Mouse (Mus musculus) liver, adult 2 months (tissue): ENCODE measurements around the gene Cic. TPM values are rescaled to one million over a fixed set of nuclear protein-coding genes. Genes with fewer than 3 reads are reported as not detected.

Source experiments
- DNase-seq: peaks from one replicate; pipeline ENCODE4 v3.0.0-alpha.2; 2011; ENCODE audit warnings: low read depth, low spot score; ENCODE audit errors: extremely low read depth
- H3K27ac ChIP-seq: fragments of 200-500 bp; replicated peaks from 2 replicates; pipeline ENCODE4 v1.5.1; 2012; ENCODE audit warnings: low read depth, mild to moderate bottlenecking, control low read depth, inconsistent platforms, low read length; ENCODE audit not compliant: insufficient read depth
- H3K27me3 ChIP-seq: fragments of 200-500 bp; 2 replicates; pipeline ENCODE4 v1.6.1; 2012; ENCODE audit warnings: mild to moderate bottlenecking, moderate library complexity, low read length, inconsistent platforms; ENCODE audit not compliant: control insufficient read depth, insufficient read depth
- H3K36me3 ChIP-seq: fragments of 200-500 bp; 2 replicates; pipeline ENCODE4 v1.6.1; 2012; ENCODE audit warnings: low read length, inconsistent platforms; ENCODE audit not compliant: control insufficient read depth, insufficient read depth
- H3K4me1 ChIP-seq: fragments of 200-500 bp; 2 replicates; pipeline ENCODE4 v1.6.1; 2011; ENCODE audit warnings: low read length; ENCODE audit not compliant: control insufficient read depth, insufficient read depth
- H3K4me3 ChIP-seq: fragments of 200-500 bp; 2 replicates; pipeline ENCODE4 v1.5.1; 2011; ENCODE audit warnings: low read depth, mild to moderate bottlenecking, control low read depth, low read length, moderate library complexity; ENCODE audit not compliant: insufficient read depth
- H3K79me2 ChIP-seq: fragments of 200-500 bp; 2 replicates; pipeline ENCODE4 v1.6.1; 2012; ENCODE audit warnings: inconsistent platforms, mild to moderate bottlenecking, low read length, moderate library complexity; ENCODE audit not compliant: control insufficient read depth, insufficient read depth
- H3K9ac ChIP-seq: fragments of 200-500 bp; 2 replicates; pipeline ENCODE4 v1.6.1; 2012; ENCODE audit warnings: low read depth, mild to moderate bottlenecking, control low read depth, inconsistent platforms, low read length
- CTCF ChIP-seq: fragments of 200-500 bp; IDR thresholded peaks from 2 replicates; pipeline ENCODE4 v1.5.1; 2011; ENCODE audit warnings: low read depth, low read length, control low read depth
- POLR2A ChIP-seq: fragments of 200-500 bp; IDR thresholded peaks from 2 replicates; pipeline ENCODE4 v1.6.1; 2011; ENCODE audit warnings: low read length, control low read depth; ENCODE audit not compliant: insufficient read depth; ENCODE audit errors: extremely low read depth
- WGBS: fragments of 180-500 bp; shearing (Covaris S2); methylation state at CpG from one replicate; pipeline ENCODE4 v1.1.7; 2018; 5-methylcytosine and 5-hydroxymethylcytosine counted together
- polyA plus RNA-seq: library from polyadenylated mRNA; depleted of rRNA; stranded (reverse); fragments of >200 nt; gene quantifications from 2 replicates; pipeline ENCODE4 v1.2.3, GENCODE M21; 2012
- total RNA-seq: library from RNA; depleted of rRNA; stranded (reverse); fragments of >200 nt; gene quantifications from 2 replicates; pipeline ENCODE4 v1.2.3, GENCODE M21; 2014

The Cic gene
- total and polyA plus RNA-seq, 2 experiments = 5.3 to 23.3 TPM

- peak overlapping the region; percentile 80 for H3K4me3 ChIP-seq
- H3K27ac ChIP-seq = 0 out of 2 replicates have a peak overlapping the region, but pooled peaks have one; percentile 9
- DNase-seq = no peak
- peaks cover 20% of the 10 kb centered on the region for H3K4me1 ChIP-seq
- no peak for TF ChIP-seq POLR2A
- no peak for TF ChIP-seq CTCF
- peaks cover 7% of the 10 kb centered on the region; the same call in 1 of the 2 replicates for H3K79me2 ChIP-seq
- peak overlapping the region; percentile 94 for H3K9ac ChIP-seq
- WGBS = 2% methylated on average over 33 of the region's 36 CpGs
- H3K27me3 ChIP-seq = no peaks in the 10 kb centered on the region
- peaks cover 9% of the 10 kb centered on the region for H3K36me3 ChIP-seq
Measured at GRCm38 (mm10) chr7:25282731-25283211, 15.3 kb downstream of the Cic start.

- Histone ChIP-seq H3K4me3 (no peak overlapping the region), H3K27ac (no peak overlapping the region), H3K36me3 (peaks cover 9% of the 10 kb centered on the region), H3K27me3 (no peaks in the 10 kb centered on the region), H3K9ac (no peak overlapping the region), H3K4me1 (peaks cover 18% of the 10 kb centered on the region), H3K79me2 (peaks cover 7% of the 10 kb centered on the region; the same call in 1 of the 2 replicates)
- TF ChIP-seq CTCF (no peak), POLR2A (no peak)
- 67% methylated on average over 5 of the region's 5 CpGs for WGBS
- DNase-seq = no peak
Measured at GRCm38 (mm10) chr7:25283637-25284036, 16.1 kb downstream of the Cic start.

GRCm38 (mm10) chr7:25284171-25284570 is 16.7 kb downstream of the Cic start:
- no peak overlapping the region for H3K9ac ChIP-seq
- no peaks in the 10 kb centered on the region for H3K27me3 ChIP-seq
- peaks cover 18% of the 10 kb centered on the region for H3K4me1 ChIP-seq
- H3K36me3 ChIP-seq = peaks cover 11% of the 10 kb centered on the region
- H3K79me2 ChIP-seq = peaks cover 7% of the 10 kb centered on the region; the same call in 1 of the 2 replicates
- 76% methylated on average over 2 of the region's 2 CpGs for WGBS
- no peak overlapping the region for H3K4me3 ChIP-seq
- DNase-seq = no peak
- H3K27ac ChIP-seq = no peak overlapping the region
- TF ChIP-seq POLR2A (no peak), CTCF (no peak)

- WGBS = 71% methylated on average over 5 of the region's 5 CpGs
- no peak overlapping the region for H3K27ac ChIP-seq
- TF ChIP-seq POLR2A (no peak), CTCF (no peak)
- no peaks in the 10 kb centered on the region for H3K27me3 ChIP-seq
- H3K9ac ChIP-seq = no peak overlapping the region
- peaks cover 4% of the 10 kb centered on the region; the same call in 1 of the 2 replicates for H3K79me2 ChIP-seq
- H3K36me3 ChIP-seq = peaks cover 11% of the 10 kb centered on the region
- no peak for DNase-seq
- H3K4me3 ChIP-seq = no peak overlapping the region
- peaks cover 14% of the 10 kb centered on the region for H3K4me1 ChIP-seq
Measured at GRCm38 (mm10) chr7:25284766-25285165, 17.3 kb downstream of the Cic start.

GRCm38 (mm10) chr7:25285511-25286238 is 18.2 kb downstream of the Cic start:
- 94% methylated on average over 20 of the region's 20 CpGs for WGBS
- Histone ChIP-seq H3K9ac (no peak overlapping the region), H3K36me3 (peaks cover 13% of the 10 kb centered on the region), H3K4me3 (no peak overlapping the region), H3K27me3 (no peaks in the 10 kb centered on the region), H3K4me1 (peaks cover 10% of the 10 kb centered on the region), H3K27ac (no peak overlapping the region), H3K79me2 (peaks cover 4% of the 10 kb centered on the region; the same call in 1 of the 2 replicates)
- DNase-seq = no peak
- TF ChIP-seq POLR2A = no peak
- TF ChIP-seq CTCF = no peak

GRCm38 (mm10) chr7:25286989-25287388 is 19.5 kb downstream of the Cic start:
- Histone ChIP-seq H3K9ac (no peak overlapping the region), H3K79me2 (peaks cover 4% of the 10 kb centered on the region; the same call in 1 of the 2 replicates), H3K27ac (no peak overlapping the region), H3K4me3 (no peak overlapping the region), H3K27me3 (no peaks in the 10 kb centered on the region), H3K4me1 (peaks cover 7% of the 10 kb centered on the region), H3K36me3 (peaks cover 15% of the 10 kb centered on the region)
- no peak for DNase-seq
- TF ChIP-seq CTCF = no peak
- TF ChIP-seq POLR2A = no peak
- 88% methylated on average over 8 of the region's 8 CpGs for WGBS
